Mouse (Mus musculus): ENCODE data around the gene Slc47a2.

DNA sequence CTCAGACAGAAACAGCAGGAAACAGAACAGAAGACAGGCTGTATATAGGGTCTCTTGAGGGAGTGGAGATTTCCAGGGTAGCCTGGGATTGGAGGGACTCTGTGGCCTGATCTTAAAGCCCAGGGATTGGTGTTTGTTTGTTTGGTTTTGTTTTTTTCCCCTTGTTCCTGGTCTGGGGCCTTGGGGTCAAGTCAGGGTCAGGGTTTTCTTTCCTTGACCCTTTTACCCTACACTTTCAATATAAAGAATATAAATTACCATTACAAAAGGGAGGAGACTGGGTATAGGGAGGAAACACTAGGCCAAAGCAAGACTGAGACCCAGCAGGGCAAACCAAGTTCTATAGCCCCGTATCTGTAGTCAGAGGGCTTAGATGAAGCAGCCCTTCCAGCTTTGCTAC is 46.1 kb downstream of the Slc47a2 start:
- TF ChIP-seq CTCF (IDR thresholded peaks at IDR 0.05; ENCODE audit: low read depth, low read length) (no peak), POLR2A (IDR thresholded peaks at IDR 0.05; ENCODE audit: extremely low read depth, insufficient read depth, low read length) (no peak)
